Mouse (Mus musculus) lung, embryonic 15.5 days (tissue): ENCODE data around the gene Tmem102. TPM values are rescaled to one million over a fixed set of nuclear protein-coding genes. Genes with fewer than 3 reads are reported as not detected.

Source experiments
- polyA plus RNA-seq: library from polyadenylated mRNA; unstranded; fragments of >200 nt; fragmentation: Nextera tagmentation; extraction: Ambion mirVana; gene quantifications from 2 replicates; pipeline ENCODE4 v1.2.1, GENCODE M21; 2015

The Tmem102 gene
- polyA plus RNA-seq, 1 experiment from 2014 or later: 6.3 TPM

Other genes with a start within 250 kb of the Tmem102 start
- 8.5 and 8.8 TPM in 2 replicates for gene Efnb3, start 245.4 kb downstream of the Tmem102 start, polyA plus RNA-seq
- gene Wrap53, start 225.4 kb downstream of the Tmem102 start, polyA plus RNA-seq: 28.3 and 28.4 TPM in 2 replicates
- 168 and 170 TPM in 2 replicates for gene Trp53, start 225.3 kb downstream of the Tmem102 start, polyA plus RNA-seq
- 8.4 and 10.1 TPM in 2 replicates for gene Atp1b2, start 199.7 kb downstream of the Tmem102 start, polyA plus RNA-seq
- not detected in 2 replicates for gene Shbg, start 187.7 kb downstream of the Tmem102 start, polyA plus RNA-seq
- gene Sat2, start 183.6 kb downstream of the Tmem102 start, polyA plus RNA-seq: 17.8 and 18.6 TPM in 2 replicates
- 26.7 and 27.8 TPM in 2 replicates for gene Fxr2, start 172.6 kb downstream of the Tmem102 start, polyA plus RNA-seq
- 0.24 and 0.25 TPM in 2 replicates for gene Sox15, start 150.3 kb downstream of the Tmem102 start, polyA plus RNA-seq
- 66.2 and 66.7 TPM in 2 replicates for gene Mpdu1, start 143.0 kb downstream of the Tmem102 start, polyA plus RNA-seq
- 11.5 and 11.8 TPM in 2 replicates for gene Cd68, start 139.5 kb downstream of the Tmem102 start, polyA plus RNA-seq
- 595 and 603 TPM in 2 replicates for gene Eif4a1, start 133.2 kb downstream of the Tmem102 start, polyA plus RNA-seq
- 72.5 and 81.1 TPM in 2 replicates for gene Senp3, start 123.5 kb downstream of the Tmem102 start, polyA plus RNA-seq
- gene Tnfsf13, start 119.8 kb downstream of the Tmem102 start, polyA plus RNA-seq: 1.0 and 1.1 TPM in 2 replicates
- gene Tnfsf12, start 109.8 kb downstream of the Tmem102 start, polyA plus RNA-seq: 8.3 and 8.9 TPM in 2 replicates
- gene Tnfsfm13, start 109.5 kb downstream of the Tmem102 start, polyA plus RNA-seq: 4.3 and 5.9 TPM in 2 replicates
- gene Polr2a, start 47.0 kb downstream of the Tmem102 start, polyA plus RNA-seq: 26.7 and 31.6 TPM in 2 replicates
- 0.19 and 0.26 TPM in 2 replicates for gene Slc35g3, start 43.7 kb downstream of the Tmem102 start, polyA plus RNA-seq
- gene Zbtb4, start 39.7 kb downstream of the Tmem102 start, polyA plus RNA-seq: 2.6 and 3.0 TPM in 2 replicates
- 15.7 and 15.8 TPM in 2 replicates for gene Chrnb1, start 9.7 kb downstream of the Tmem102 start, polyA plus RNA-seq
- 1.2 and 1.3 TPM in 2 replicates for gene Fgf11, start 3.8 kb downstream of the Tmem102 start, polyA plus RNA-seq
- not detected in 2 replicates for gene Gm39566, start 9.7 kb upstream of the Tmem102 start, polyA plus RNA-seq
- not detected in 2 replicates for gene Spem2, start 12.8 kb upstream of the Tmem102 start, polyA plus RNA-seq
- not detected in 2 replicates for gene Spem1, start 16.6 kb upstream of the Tmem102 start, polyA plus RNA-seq
- 5.5 and 6.5 TPM in 2 replicates for gene Nlgn2, start 32.2 kb upstream of the Tmem102 start, polyA plus RNA-seq
- gene Tmem256, start 32.9 kb upstream of the Tmem102 start, polyA plus RNA-seq: 434 and 473 TPM in 2 replicates
- gene Plscr3, start 40.8 kb upstream of the Tmem102 start, polyA plus RNA-seq: 110 and 119 TPM in 2 replicates
- gene Tnk1, start 53.1 kb upstream of the Tmem102 start, polyA plus RNA-seq: 9.2 and 9.6 TPM in 2 replicates
- not detected in 2 replicates for gene Tmem95, start 72.4 kb upstream of the Tmem102 start, polyA plus RNA-seq
- 8.1 and 8.6 TPM in 2 replicates for gene Kctd11, start 75.8 kb upstream of the Tmem102 start, polyA plus RNA-seq
- 1.4 and 5.0 TPM in 2 replicates for gene Acap1, start 89.9 kb upstream of the Tmem102 start, polyA plus RNA-seq
- gene 2810408A11Rik, start 95.4 kb upstream of the Tmem102 start, polyA plus RNA-seq: 11.9 and 13.0 TPM in 2 replicates
- gene Neurl4, start 95.4 kb upstream of the Tmem102 start, polyA plus RNA-seq: 7.1 and 8.0 TPM in 2 replicates
- 81.7 and 82.2 TPM in 2 replicates for gene Gps2, start 108.3 kb upstream of the Tmem102 start, polyA plus RNA-seq
- 1,673 and 1,693 TPM in 2 replicates for gene Eif5a, start 116.3 kb upstream of the Tmem102 start, polyA plus RNA-seq
- 2.8 and 3.0 TPM in 2 replicates for gene Ybx2, start 130.2 kb upstream of the Tmem102 start, polyA plus RNA-seq
- 18.0 and 20.6 TPM in 2 replicates for gene Slc2a4, start 142.6 kb upstream of the Tmem102 start, polyA plus RNA-seq
- 154 and 170 TPM in 2 replicates for gene Cldn7, start 159.2 kb upstream of the Tmem102 start, polyA plus RNA-seq
- gene Ctdnep1, start 175.5 kb upstream of the Tmem102 start, polyA plus RNA-seq: 22.3 and 25.4 TPM in 2 replicates
- 106 and 111 TPM in 2 replicates for gene Elp5, start 176.9 kb upstream of the Tmem102 start, polyA plus RNA-seq
- gene Gabarap, start 185.5 kb upstream of the Tmem102 start, polyA plus RNA-seq: 453 and 455 TPM in 2 replicates
- 75.0 and 78.2 TPM in 2 replicates for gene Phf23, start 190.2 kb upstream of the Tmem102 start, polyA plus RNA-seq
- gene Dvl2, start 195.0 kb upstream of the Tmem102 start, polyA plus RNA-seq: 34.7 and 40.3 TPM in 2 replicates
- 73.9 and 81.3 TPM in 2 replicates for gene Acadvl, start 209.8 kb upstream of the Tmem102 start, polyA plus RNA-seq
- gene Dlg4, start 211.3 kb upstream of the Tmem102 start, polyA plus RNA-seq: 5.6 and 5.9 TPM in 2 replicates
- gene Asgr1, start 248.5 kb upstream of the Tmem102 start, polyA plus RNA-seq: 0.23 and 0.29 TPM in 2 replicates